Mouse (Mus musculus): Measurements from ENCODE around the gene 2010003K11Rik. TPM values are rescaled to one million over a fixed set of nuclear protein-coding genes. Genes with fewer than 3 reads are reported as not detected.
A peak's percentile ranks its signal among the peaks of the same experiment; 100 is the strongest.
"Not testable (repeated sequence)": the region's sequence is repeated elsewhere in the genome, so short reads cannot be mapped to it uniquely, and the experiment has no call there.

2010003K11Rik gene
- polyA plus RNA-seq, 1 experiment, result 0.66 TPM

- DNase-seq (ENCODE audit: low spot score), result no peak
These were observed 36.4 kb downstream of the 2010003K11Rik start for GRCm38 (mm10) chr19:4461981-4462380.

GRCm38 (mm10) chr19:4456227-4456626 is 42.2 kb downstream of the 2010003K11Rik start:
- DNase-seq (ENCODE audit: low spot score), result peak; percentile 35

GRCm38 (mm10) chr19:4455071-4455800 is 43.1 kb downstream of the 2010003K11Rik start:
- no peak for DNase-seq (ENCODE audit: low spot score)

GRCm38 (mm10) chr19:4454040-4454439 is 44.3 kb downstream of the 2010003K11Rik start:
- not testable (repeated sequence) for DNase-seq (ENCODE audit: low spot score)

GRCm38 (mm10) chr19:4452525-4452924 is 45.9 kb downstream of the 2010003K11Rik start:
- DNase-seq (ENCODE audit: low spot score), result no peak

GRCm38 (mm10) chr19:4451965-4452364 is 46.4 kb downstream of the 2010003K11Rik start:
- no peak for DNase-seq (ENCODE audit: low spot score)

- no peak for DNase-seq (ENCODE audit: low spot score)
These were observed 47.3 kb downstream of the 2010003K11Rik start for GRCm38 (mm10) chr19:4451098-4451497.

GRCm38 (mm10) chr19:4450666-4451065 is 47.7 kb downstream of the 2010003K11Rik start:
- no peak for DNase-seq (ENCODE audit: low spot score)

- DNase-seq (ENCODE audit: low spot score), result no peak
These were observed 49.2 kb downstream of the 2010003K11Rik start for GRCm38 (mm10) chr19:4449230-4449629.

- DNase-seq (ENCODE audit: low spot score), result no peak
These were observed 50.9 kb downstream of the 2010003K11Rik start for GRCm38 (mm10) chr19:4447445-4447844.

Other genes with a start within 250 kb of the 2010003K11Rik start
- 83.3 and 90.8 TPM in 2 replicates for gene Ssh3, start 229.4 kb downstream of the 2010003K11Rik start, polyA plus RNA-seq (2012; rRNA removed)
- gene Ankrd13d, start 215.4 kb downstream of the 2010003K11Rik start, polyA plus RNA-seq (2012; rRNA removed), result 13.6 and 18.6 TPM in 2 replicates
- 69.4 and 74.6 TPM in 2 replicates for gene Grk2, start 192.4 kb downstream of the 2010003K11Rik start, polyA plus RNA-seq (2012; rRNA removed)
- gene Kdm2a, start 100.3 kb downstream of the 2010003K11Rik start, polyA plus RNA-seq (2012; rRNA removed), result 63.5 and 67.8 TPM in 2 replicates
- gene Rhod, start 59.2 kb downstream of the 2010003K11Rik start, polyA plus RNA-seq (2012; rRNA removed), result 15.0 and 18.7 TPM in 2 replicates
- gene Syt12, start 21.1 kb downstream of the 2010003K11Rik start, polyA plus RNA-seq (2012; rRNA removed), result 0.27 and 0.70 TPM in 2 replicates
- 22.0 and 22.3 TPM in 2 replicates for gene Pcx, start 11.9 kb upstream of the 2010003K11Rik start, polyA plus RNA-seq (2012; rRNA removed)
- gene Lrfn4, start 117.1 kb upstream of the 2010003K11Rik start, polyA plus RNA-seq (2012; rRNA removed), result 6.7 and 8.2 TPM in 2 replicates
- gene Rce1, start 127.1 kb upstream of the 2010003K11Rik start, polyA plus RNA-seq (2012; rRNA removed), result 40.1 and 50.6 TPM in 2 replicates
- gene Gm960, start 200.1 kb upstream of the 2010003K11Rik start, polyA plus RNA-seq (2012; rRNA removed), result 0.69 and 1.2 TPM in 2 replicates
- 1.4 and 2.4 TPM in 2 replicates for gene Sptbn2, start 212.6 kb upstream of the 2010003K11Rik start, polyA plus RNA-seq (2012; rRNA removed)